Mouse (Mus musculus): ENCODE data around the gene Bag2.

DNA sequence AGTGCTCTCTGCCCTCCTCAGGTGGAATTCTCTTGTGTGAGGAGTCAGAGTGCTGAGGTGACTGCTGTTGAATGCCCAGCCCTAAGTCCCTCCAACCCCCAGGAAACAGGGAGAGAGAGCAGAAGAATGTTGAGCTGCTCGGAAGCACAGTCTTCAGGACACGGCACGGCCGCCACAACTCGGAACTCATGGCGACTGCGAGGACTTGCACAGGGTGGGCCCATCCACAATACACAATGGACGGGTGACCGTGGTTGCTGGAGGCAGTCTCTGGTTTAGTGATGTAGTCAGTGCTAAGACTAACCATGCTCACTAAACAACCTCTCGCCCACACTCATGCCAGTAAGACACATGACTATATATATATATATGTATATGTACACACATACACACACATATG lies 14.0 kb upstream of the Bag2 start:
- TF ChIP-seq CTCF (IDR thresholded peaks at IDR 0.05) (no peak), EP300 (IDR thresholded peaks at IDR 0.05) (no peak)
